Mouse (Mus musculus) liver, embryonic 13.5 days (tissue): Measurements from ENCODE around the gene Zfp955a. TPM values are rescaled to one million over a fixed set of nuclear protein-coding genes. Genes with fewer than 3 reads are reported as not detected.
A peak's percentile ranks its signal among the peaks of the same experiment; 100 is the strongest.
"Not testable (repeated sequence)": the region's sequence is repeated elsewhere in the genome, so short reads cannot be mapped to it uniquely, and the experiment has no call there.

Source experiments
- ATAC-seq: fragments of 200-750 bp; cut with Nextera tagmentation; 2 replicates; pipeline ENCODE4 v1.8.0; 2017; ENCODE audit warnings: low read depth, mild to moderate bottlenecking, moderate number of reproducible peaks, moderate library complexity
- DNase-seq: peaks from one replicate; pipeline ENCODE4 v3.0.0; 2022
- H3K27ac ChIP-seq: fragments of 300-500 bp; sonication (generic); 2 replicates; pipeline ENCODE4 v1.5.1; 2015; ENCODE audit warnings: moderate library complexity, mild to moderate bottlenecking, inconsistent platforms
- H3K27me3 ChIP-seq: fragments of 300-500 bp; sonication (generic); 2 replicates; pipeline ENCODE4 v1.6.1; 2015; ENCODE audit warnings: mild to moderate bottlenecking, inconsistent platforms
- H3K36me3 ChIP-seq: fragments of 300-500 bp; sonication (generic); 2 replicates; pipeline ENCODE4 v1.6.1; 2015; ENCODE audit warnings: mild to moderate bottlenecking, inconsistent platforms
- H3K4me1 ChIP-seq: fragments of 300-500 bp; sonication (generic); replicated peaks from 2 replicates; pipeline ENCODE4 v1.6.1; 2015; ENCODE audit warnings: inconsistent platforms
- H3K4me2 ChIP-seq: fragments of 300-500 bp; sonication (generic); 2 replicates; pipeline ENCODE4 v1.6.1; 2015; ENCODE audit warnings: inconsistent platforms, mild to moderate bottlenecking, moderate library complexity
- H3K4me3 ChIP-seq: fragments of 300-500 bp; sonication (generic); replicated peaks from 2 replicates; pipeline ENCODE4 v1.5.1; 2015; ENCODE audit warnings: mild to moderate bottlenecking, inconsistent platforms
- H3K9ac ChIP-seq: fragments of 300-500 bp; sonication (generic); 2 replicates; pipeline ENCODE4 v1.6.1; 2015; ENCODE audit warnings: mild to moderate bottlenecking, inconsistent platforms
- H3K9me3 ChIP-seq: fragments of 300-500 bp; sonication (generic); replicated peaks from 2 replicates; pipeline ENCODE4 v1.6.1; 2016; ENCODE audit warnings: inconsistent platforms
- WGBS: fragments of 180-500 bp; shearing (Covaris S2); methylation state at CpG from one replicate; pipeline ENCODE4 v1.1.7; 2015; ENCODE audit not compliant: insufficient replicate concordance; 5-methylcytosine and 5-hydroxymethylcytosine counted together
- polyA plus RNA-seq: library from polyadenylated mRNA; unstranded; fragments of >200 nt; fragmentation: Nextera tagmentation; extraction: Ambion mirVana; gene quantifications from 2 replicates; pipeline ENCODE4 v1.2.1, GENCODE M21; 2015

Zfp955a gene
- 5.1 and 5.6 TPM in 2 replicates for polyA plus RNA-seq

GRCm38 (mm10) chr17:33254530-33255318, at the start of gene Zfp955a:
Zfp955a (minus strand) TSS chr17:33255145.
- not testable (repeated sequence) for H3K27ac ChIP-seq, H3K9me3 ChIP-seq, H3K9ac ChIP-seq, DNase-seq, H3K4me1 ChIP-seq, H3K27me3 ChIP-seq, H3K4me3 ChIP-seq, H3K36me3 ChIP-seq
- WGBS = 25% methylated on average over 1 of the region's 34 CpGs
- H3K4me2 ChIP-seq = peak within 1 kb of the TSS; percentile 29
- ATAC-seq = peak; percentile 99

GRCm38 (mm10) chr17:33289876-33290149, 34.9 kb upstream of the Zfp955a start:
- H3K36me3 ChIP-seq, H3K27me3 ChIP-seq, H3K4me3 ChIP-seq, H3K9me3 ChIP-seq, H3K4me1 ChIP-seq, H3K27ac ChIP-seq, DNase-seq, H3K9ac ChIP-seq, H3K4me2 ChIP-seq: not testable (repeated sequence)
- no CpG with 5 or more reads among the region's 9 CpGs for WGBS
- ATAC-seq = peak; percentile 54

- not testable (repeated sequence) for H3K27ac ChIP-seq, H3K9ac ChIP-seq, DNase-seq, H3K4me3 ChIP-seq, H3K9me3 ChIP-seq, H3K4me1 ChIP-seq, H3K27me3 ChIP-seq, H3K36me3 ChIP-seq
- ATAC-seq = peak; percentile 99
- peak within 1 kb of the TSS; percentile 40; the same call in 1 of the 2 replicates for H3K4me2 ChIP-seq
- WGBS = no CpG with 5 or more reads among the region's 25 CpGs
These were observed 34.3 kb upstream of the Zfp955a start, which contains the start of gene Zfp955b for GRCm38 (mm10) chr17:33289039-33289875. Zfp955b (plus strand) TSS chr17:33289544.

GRCm38 (mm10) chr17:33268907-33269306, 14.0 kb upstream of the Zfp955a start:
- ATAC-seq (no peak), DNase-seq (no peak)
- H3K27ac ChIP-seq = no peak overlapping the region

GRCm38 (mm10) chr17:33264376-33264775, 9.4 kb upstream of the Zfp955a start, which contains the start of gene Olfr63:
Olfr63 (plus strand) TSS chr17:33264676.
- 61% methylated on average over 1 of the region's 1 CpGs for WGBS
- H3K9me3 ChIP-seq = no peaks in the 10 kb centered on the region
- H3K4me3 ChIP-seq = no peak within 1 kb of the TSS
- no peak within 1 kb of the TSS for H3K9ac ChIP-seq
- no peaks in the 10 kb centered on the region for H3K4me1 ChIP-seq
- H3K27ac ChIP-seq = no peak within 1 kb of the TSS
- H3K36me3 ChIP-seq = no peaks in the 10 kb centered on the region
- DNase-seq = no peak
- 0 out of 2 replicates have a peak, but pooled peaks cover 2% of the 10 kb centered on the region for H3K27me3 ChIP-seq
- no peak for ATAC-seq
- no peak within 1 kb of the TSS for H3K4me2 ChIP-seq

More at GRCm38 (mm10) chr17:33268907-33269306, 14.0 kb upstream of the Zfp955a start:
- WGBS = 68% methylated on average over 9 of the region's 9 CpGs
- no peak overlapping the region for H3K9ac ChIP-seq
- 0 out of 2 replicates have a peak, but pooled peaks cover 2% of the 10 kb centered on the region for H3K27me3 ChIP-seq
- H3K36me3 ChIP-seq = no peaks in the 10 kb centered on the region
- H3K4me1 ChIP-seq = no peaks in the 10 kb centered on the region
- H3K4me2 ChIP-seq = no peak overlapping the region
- no peaks in the 10 kb centered on the region for H3K9me3 ChIP-seq
- H3K4me3 ChIP-seq = no peak overlapping the region

GRCm38 (mm10) chr17:33255319-33255657, 343 bp upstream of the Zfp955a start:
- H3K4me1 ChIP-seq, H3K9ac ChIP-seq, H3K4me2 ChIP-seq, H3K27ac ChIP-seq, H3K9me3 ChIP-seq, H3K4me3 ChIP-seq, ATAC-seq, H3K36me3 ChIP-seq, H3K27me3 ChIP-seq, DNase-seq: not testable (repeated sequence)
- no CpG with 5 or more reads among the region's 2 CpGs for WGBS

GRCm38 (mm10) chr17:33236646-33237045, 18.3 kb downstream of the Zfp955a start:
- WGBS = 71% methylated on average over 1 of the region's 1 CpGs
- ATAC-seq, H3K9me3 ChIP-seq, DNase-seq, H3K4me2 ChIP-seq, H3K9ac ChIP-seq, H3K4me1 ChIP-seq, H3K27ac ChIP-seq, H3K27me3 ChIP-seq, H3K4me3 ChIP-seq: not testable (repeated sequence)
- H3K36me3 ChIP-seq = peaks cover 14% of the 10 kb centered on the region

GRCm38 (mm10) chr17:33221590-33221989, 33.4 kb downstream of the Zfp955a start, which contains the start of gene Olfr1564:
Olfr1564 (minus strand) TSS chr17:33221690.
- peaks cover 4% of the 10 kb centered on the region; the same call in 1 of the 2 replicates for H3K9me3 ChIP-seq
- H3K27ac ChIP-seq = no peak within 1 kb of the TSS
- no peak within 1 kb of the TSS for H3K4me3 ChIP-seq
- ATAC-seq (no peak), DNase-seq (no peak)
- no peak within 1 kb of the TSS for H3K4me2 ChIP-seq
- no peaks in the 10 kb centered on the region for H3K4me1 ChIP-seq
- WGBS = 57% methylated on average over 2 of the region's 2 CpGs
- H3K9ac ChIP-seq = no peak within 1 kb of the TSS
- no peaks in the 10 kb centered on the region for H3K36me3 ChIP-seq
- H3K27me3 ChIP-seq = no peaks in the 10 kb centered on the region

- not testable (repeated sequence) for ATAC-seq, H3K27me3 ChIP-seq, H3K9ac ChIP-seq, H3K4me1 ChIP-seq, H3K9me3 ChIP-seq, DNase-seq, H3K4me3 ChIP-seq, H3K4me2 ChIP-seq, H3K27ac ChIP-seq, H3K36me3 ChIP-seq
- no CpG with 5 or more reads among the region's 2 CpGs for WGBS
These were observed 63.9 kb downstream of the Zfp955a start, which contains the start of gene Olfr239 for GRCm38 (mm10) chr17:33191002-33191401. Olfr239 (plus strand) TSS chr17:33191302.
